Mouse (Mus musculus): Measurements from ENCODE around the gene Trio.
A peak's percentile ranks its signal among the peaks of the same experiment; 100 is the strongest.

Trio gene

GRCm38 (mm10) chr15:27791141-27791540, 234.5 kb downstream of the Trio start:
- DNase-seq = no peak

- DNase-seq = no peak
Observed at GRCm38 (mm10) chr15:27790699-27791098, 234.9 kb downstream of the Trio start.

- DNase-seq = no peak
Observed at GRCm38 (mm10) chr15:27789325-27789724, 236.3 kb downstream of the Trio start.

- DNase-seq = peak; percentile 54 to 65
Observed at GRCm38 (mm10) chr15:27788122-27788759, 237.4 kb downstream of the Trio start.

- no peak for DNase-seq
Observed at GRCm38 (mm10) chr15:27787151-27787550, 238.5 kb downstream of the Trio start.

- no peak for DNase-seq
Observed at GRCm38 (mm10) chr15:27786418-27786817, 239.2 kb downstream of the Trio start.

- peak; percentile 69 to 76 for DNase-seq
Observed at GRCm38 (mm10) chr15:27785280-27786001, 240.2 kb downstream of the Trio start.

GRCm38 (mm10) chr15:27784126-27784563, 241.5 kb downstream of the Trio start:
- peak; percentile 73 to 81 for DNase-seq

GRCm38 (mm10) chr15:27783541-27784125, 242.0 kb downstream of the Trio start:
- peak; percentile 48 to 62 for DNase-seq

GRCm38 (mm10) chr15:27783092-27783491, 242.6 kb downstream of the Trio start:
- peak in 1 of 2 experiments; percentile 55 for DNase-seq

GRCm38 (mm10) chr15:27782383-27783036, 243.1 kb downstream of the Trio start:
- DNase-seq = peak; percentile 63 to 77

- peak in 1 of 2 experiments; percentile 37 for DNase-seq
Observed at GRCm38 (mm10) chr15:27779827-27780226, 245.8 kb downstream of the Trio start.

GRCm38 (mm10) chr15:27779398-27779797, 246.2 kb downstream of the Trio start:
- peak; percentile 38 to 43 for DNase-seq

- DNase-seq = peak in 1 of 2 experiments; percentile 40
Observed at GRCm38 (mm10) chr15:27778256-27778655, 247.4 kb downstream of the Trio start.

- peak in 1 of 2 experiments; percentile 43 for DNase-seq
Observed at GRCm38 (mm10) chr15:27777455-27778190, 248.0 kb downstream of the Trio start.

GRCm38 (mm10) chr15:27774481-27774880, 251.2 kb downstream of the Trio start:
- no peak for DNase-seq

- DNase-seq = peak in 1 of 2 experiments; percentile 42
Observed at GRCm38 (mm10) chr15:27772125-27772627, 253.5 kb downstream of the Trio start.

GRCm38 (mm10) chr15:27771581-27771980, 254.1 kb downstream of the Trio start:
- DNase-seq = peak in 1 of 2 experiments; percentile 54

- DNase-seq = no peak
Observed at GRCm38 (mm10) chr15:27770513-27771196, 255.0 kb downstream of the Trio start.

- DNase-seq = no peak
Observed at GRCm38 (mm10) chr15:27761416-27761815, 264.2 kb downstream of the Trio start.

GRCm38 (mm10) chr15:27760655-27761054, 265.0 kb downstream of the Trio start:
- DNase-seq = no peak

- DNase-seq = no peak
Observed at GRCm38 (mm10) chr15:27759890-27760289, 265.8 kb downstream of the Trio start.

Data from kidney, postnatal 4 days (tissue).